Mouse (Mus musculus) liver, adult 10 weeks (tissue): ENCODE data around the gene Gm4201. TPM values are rescaled to one million over a fixed set of nuclear protein-coding genes. Genes with fewer than 3 reads are reported as not detected.

ENCODE experiments used
- polyA plus RNA-seq: library from polyadenylated mRNA; stranded (reverse); fragments of 350-450 nt; fragmentation: Illumina TruSeq; extraction: RNeasy Lipid Tissue Mini Kit (QIAGEN cat#74804); gene quantifications from one replicate; pipeline ENCODE4 v1.2.3, GENCODE M21; 2014; ENCODE audit warnings: low read depth, low replicate concordance

Gene Gm4201
- not detected for polyA plus RNA-seq

GRCm38 (mm10) chr7:22565243-22565642 lies at the start of gene Gm4201:
TSS of gene Gm4201 (minus strand) at chr7:22565343.

GRCm38 (mm10) chr7:22588027-22588426 lies 22.9 kb upstream of the Gm4201 start, which contains the start of gene Gm4565:
TSS of gene Gm4565 (minus strand) at chr7:22588127.

GRCm38 (mm10) chr7:22534787-22535186 lies 30.4 kb downstream of the Gm4201 start, which contains the start of gene Gm8677:
TSS of gene Gm8677 (minus strand) at chr7:22534887.

GRCm38 (mm10) chr7:22522667-22523066 lies 42.5 kb downstream of the Gm4201 start, which contains the start of gene Vmn1r152:
TSS of gene Vmn1r152 (plus strand) at chr7:22522967.

Other genes with a start within 250 kb of the Gm4201 start
- not detected for gene Gm4187, start 235.6 kb downstream of the Gm4201 start, polyA plus RNA-seq
- gene Gm8660, start 194.3 kb downstream of the Gm4201 start, polyA plus RNA-seq = not detected
- gene Vmn1r148, start 151.8 kb downstream of the Gm4201 start, polyA plus RNA-seq = not detected
- not detected for gene Vmn1r149, start 127.1 kb downstream of the Gm4201 start, polyA plus RNA-seq
- gene Gm10665, start 101.3 kb downstream of the Gm4201 start, polyA plus RNA-seq = not detected
- gene Vmn1r151, start 65.7 kb downstream of the Gm4201 start, polyA plus RNA-seq = not detected
- gene Vmn1r152, start 42.4 kb downstream of the Gm4201 start, polyA plus RNA-seq = not detected
- not detected for gene Gm8677, start 30.5 kb downstream of the Gm4201 start, polyA plus RNA-seq
- gene Gm4565, start 22.8 kb upstream of the Gm4201 start, polyA plus RNA-seq = not detected
- not detected for gene Vmn1r155, start 92.7 kb upstream of the Gm4201 start, polyA plus RNA-seq
- not detected for gene Gm8693, start 127.0 kb upstream of the Gm4201 start, polyA plus RNA-seq
- gene Gm4567, start 154.4 kb upstream of the Gm4201 start, polyA plus RNA-seq = not detected
- gene Vmn1r157, start 196.4 kb upstream of the Gm4201 start, polyA plus RNA-seq = not detected
- gene Vmn1r158, start 225.4 kb upstream of the Gm4201 start, polyA plus RNA-seq = not detected